12 mouse cellular contexts compared by ENCODE assay signal in genomic region chr11:100006624-100007023, GRCm38 (mm10). TPM values are rescaled to one million over a fixed set of nuclear protein-coding genes. Genes with fewer than 3 reads are reported as not detected.
A peak's percentile ranks its signal among the peaks of the same experiment; 100 is the strongest.
DNase-seq lines count a peak whose midpoint lies in the region; ATAC-seq and TF ChIP-seq lines count a peak whose summit lies in the region.
"Had no signal": no experiment of that assay in that cellular context is flagged by ENCODE, and none has a peak within 500 bp of the region (broad histone marks: within the 10 kb centered on the region; RNA-seq: fewer than 3 reads in every experiment).

No protein-coding gene starts in this region.

- no peak for TF ChIP-seq POLR2A in brain, embryonic 14.5 days (IDR thresholded peaks at IDR 0.05; ENCODE audit: borderline replicate concordance, extremely low read depth, insufficient read depth, insufficient read length, poor library complexity, severe bottlenecking)

- H3K27me3 ChIP-seq in kidney, embryonic 14.5 days (ENCODE audit: control insufficient read depth, insufficient read depth, low read length), result no peaks in the 10 kb centered on the region
- H3K27me3 ChIP-seq: embryonic facial prominence, embryonic 15.5 days; hindbrain, embryonic 15.5 days had no signal

- no peaks in the 10 kb centered on the region for H3K9me3 ChIP-seq in kidney, embryonic 14.5 days (ENCODE audit: control insufficient read depth, low read length)
- H3K9me3 ChIP-seq: embryonic facial prominence, embryonic 15.5 days; hindbrain, embryonic 15.5 days had no signal

- peak; percentile 48; the same call in 1 of the 2 replicates for TF ChIP-seq CTCF in brain, embryonic 14.5 days (IDR thresholded peaks at IDR 0.05; ENCODE audit: borderline replicate concordance, extremely low read depth, insufficient read depth, insufficient read length)

- no peak overlapping the region for H3K9ac ChIP-seq in kidney, embryonic 14.5 days (ENCODE audit: low read depth, low read length)
- H3K9ac ChIP-seq: embryonic facial prominence, embryonic 15.5 days; hindbrain, embryonic 15.5 days had no signal

- no peaks in the 10 kb centered on the region for H3K4me1 ChIP-seq in kidney, embryonic 14.5 days (ENCODE audit: control insufficient read depth, insufficient read depth, low read length)
- H3K4me1 ChIP-seq: embryonic facial prominence, embryonic 15.5 days; hindbrain, embryonic 15.5 days had no signal

- no peak for ATAC-seq in kidney, embryonic 14.5 days (ENCODE audit: low FRiP score, low TSS enrichment)

- no peaks in the 10 kb centered on the region for H3K36me3 ChIP-seq in kidney, embryonic 14.5 days (ENCODE audit: control insufficient read depth, insufficient read depth, low read length)
- H3K36me3 ChIP-seq: embryonic facial prominence, embryonic 15.5 days; hindbrain, embryonic 15.5 days had no signal

- DNase-seq in kidney, adult 9 months, result peak; percentile 5
- peak; percentile 36 for DNase-seq in 3T3-L1 (ENCODE audit: low read depth, low spot score)
- peak; percentile 22 for DNase-seq in A20 (ENCODE audit: low read depth, low spot score)
- DNase-seq in brain, embryonic 14.5 days (ENCODE audit: low read depth), result no peak
- no peak for DNase-seq in embryo, embryonic 10 days (ENCODE audit: low spot score)
- DNase-seq in cerebellum, adult 11-12 months, result no peak
- DNase-seq: right cerebral cortex, adult 18-20 months had no signal

- H3K4me2 ChIP-seq in kidney, embryonic 14.5 days (replicated peaks; ENCODE audit: low read depth, low read length), result no peak overlapping the region
- H3K4me2 ChIP-seq: embryonic facial prominence, embryonic 15.5 days; hindbrain, embryonic 15.5 days had no signal

- H3K27ac ChIP-seq in kidney, embryonic 14.5 days (ENCODE audit: low read depth, low read length), result no peak overlapping the region
- H3K27ac ChIP-seq: embryonic facial prominence, embryonic 15.5 days; hindbrain, embryonic 15.5 days had no signal

- 58% methylated on average over 3 of the region's 3 CpGs for WGBS in kidney, embryonic 14.5 days

- no peak overlapping the region for H3K4me3 ChIP-seq in kidney, embryonic 14.5 days (ENCODE audit: low read length)
- H3K4me3 ChIP-seq: embryonic facial prominence, embryonic 15.5 days; hindbrain, embryonic 15.5 days had no signal

RNA-seq across cellular contexts. Expression of gene Krt33a, which starts 9.4 kb away (rescaled TPM):
- not detected in 2 replicates for polyA plus RNA-seq in kidney, embryonic 14.5 days (2014; fragmentation: Nextera tagmentation; extraction: Ambion mirVana)
- polyA plus RNA-seq in brain, embryonic 14.5 days (2012; rRNA removed), result not detected in 2 replicates
- polyA plus RNA-seq: hindbrain, embryonic 15.5 days; limb, embryonic 11.5 days; neural tube, embryonic 11.5 days had no signal

RNA-seq across cellular contexts. Expression of gene Krtap17-1, which starts 12.8 kb away (rescaled TPM):
- not detected in 2 replicates for polyA plus RNA-seq in kidney, embryonic 14.5 days (2014; fragmentation: Nextera tagmentation; extraction: Ambion mirVana)
- polyA plus RNA-seq in brain, embryonic 14.5 days (2012; rRNA removed), result 0.19 and 0.27 TPM in 2 replicates
- polyA plus RNA-seq: neural tube, embryonic 11.5 days had no signal

RNA-seq across cellular contexts. Expression of gene Krtap16-1, which starts 20.2 kb away (rescaled TPM):
- not detected in 2 replicates for polyA plus RNA-seq in kidney, embryonic 14.5 days (2014; fragmentation: Nextera tagmentation; extraction: Ambion mirVana)
- polyA plus RNA-seq in brain, embryonic 14.5 days (2012; rRNA removed), result 0.04 TPM in 1 of 2 replicates, not detected in the other
- polyA plus RNA-seq: limb, embryonic 11.5 days had no signal

RNA-seq across cellular contexts. Expression of gene Krt33b, which starts 23.0 kb away (rescaled TPM):
- not detected in 2 replicates for polyA plus RNA-seq in kidney, embryonic 14.5 days (2014; fragmentation: Nextera tagmentation; extraction: Ambion mirVana)
- polyA plus RNA-seq in brain, embryonic 14.5 days (2012; rRNA removed), result 0.04 TPM in 1 of 2 replicates, not detected in the other
- polyA plus RNA-seq: hindbrain, embryonic 15.5 days; neural tube, embryonic 11.5 days had no signal

RNA-seq across cellular contexts. Expression of gene Krtap29-1, which starts 27.8 kb away (rescaled TPM):
- not detected in 2 replicates for polyA plus RNA-seq in kidney, embryonic 14.5 days (2014; fragmentation: Nextera tagmentation; extraction: Ambion mirVana)
- polyA plus RNA-seq in brain, embryonic 14.5 days (2012; rRNA removed), result not detected in 2 replicates
- polyA plus RNA-seq: embryonic facial prominence, embryonic 15.5 days; hindbrain, embryonic 15.5 days; limb, embryonic 11.5 days; neural tube, embryonic 11.5 days had no signal

Comparison
In these comparisons a context has a peak if more than half of its experiments do, and no peak if none do; other contexts are left out.
1. DNase-seq: peak in kidney, adult 9 months (single experiment), 3T3-L1 (single experiment) and A20 (single experiment); none in brain, embryonic 14.5 days (single experiment), embryo, embryonic 10 days (single experiment) and cerebellum, adult 11-12 months (single experiment).